Comparison of ENCODE assay signal across 25 mouse cellular contexts in the genomic region with DNA sequence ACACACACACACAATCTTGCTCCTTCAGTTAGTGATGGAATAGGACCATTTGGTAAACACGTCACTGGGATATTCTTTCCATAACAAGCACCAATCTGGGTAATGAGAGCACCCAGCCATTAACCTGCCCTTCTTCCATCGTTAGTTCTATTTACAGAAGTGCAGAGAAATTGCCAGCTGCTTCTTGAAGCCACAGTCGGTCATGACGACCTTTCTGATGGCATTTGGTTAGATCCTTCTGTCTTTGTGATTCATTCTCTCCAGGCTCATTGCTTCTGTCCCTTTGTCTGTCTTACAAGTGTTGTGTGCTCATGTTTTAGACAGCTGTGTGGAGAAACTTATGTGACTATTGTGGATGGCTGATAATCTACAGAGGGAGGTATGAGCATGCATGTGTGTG.
"Had no signal": no experiment of that assay in that cellular context is flagged by ENCODE, and none has a peak within 500 bp of the region (broad histone marks: within the 10 kb centered on the region; RNA-seq: fewer than 3 reads in every experiment).

No protein-coding gene starts in this region.

- H3K4me3 ChIP-seq: embryonic facial prominence, embryonic 10.5 days; embryonic facial prominence, embryonic 12.5 days; embryonic facial prominence, embryonic 13.5 days; embryonic facial prominence, embryonic 15.5 days; erythroblast, embryonic 14.5 days; forebrain, embryonic 10.5 days; forebrain, embryonic 12.5 days; forebrain, embryonic 13.5 days; forebrain, embryonic 15.5 days; gastrocnemius, adult 2 months; heart, adult 2 months had no signal

- H3K4me2 ChIP-seq: embryonic facial prominence, embryonic 12.5 days; embryonic facial prominence, embryonic 13.5 days; embryonic facial prominence, embryonic 15.5 days; forebrain, embryonic 12.5 days; forebrain, embryonic 13.5 days; forebrain, embryonic 15.5 days had no signal

- DNase-seq: cerebellum, adult 8-10 months; cerebellum, adult 9-10 months; cerebellum, adult 9-11 months; cerebellum, postnatal 10 days; cerebellum, postnatal 14 days; cerebellum, postnatal 25 days; cerebellum, postnatal 36 days; embryo, embryonic 11 days; forebrain, postnatal 0 days; gastrocnemius, adult 2 months; gastrocnemius, postnatal 10 days; gastrocnemius, postnatal 14 days; gastrocnemius, postnatal 25 days; gastrocnemius, postnatal 36 days; heart, adult 11 months; heart, adult 2 months had no signal

- H3K36me3 ChIP-seq: embryonic facial prominence, embryonic 10.5 days; embryonic facial prominence, embryonic 12.5 days; embryonic facial prominence, embryonic 13.5 days; embryonic facial prominence, embryonic 15.5 days; forebrain, embryonic 10.5 days; forebrain, embryonic 12.5 days; forebrain, embryonic 15.5 days had no signal

- H3K27me3 ChIP-seq: embryonic facial prominence, embryonic 12.5 days; embryonic facial prominence, embryonic 13.5 days; embryonic facial prominence, embryonic 15.5 days; forebrain, embryonic 12.5 days; forebrain, embryonic 13.5 days; forebrain, embryonic 15.5 days had no signal
